15 mouse cellular contexts compared by ENCODE assay signal in genomic region chr1:98309894-98310293, GRCm38 (mm10).
"Had no signal": no experiment of that assay in that cellular context is flagged by ENCODE, and none has a peak within 500 bp of the region (broad histone marks: within the 10 kb centered on the region; RNA-seq: fewer than 3 reads in every experiment).

No protein-coding gene starts in this region.

- H3K4me3 ChIP-seq: megakaryocyte, embryonic 14.5 days; midbrain, embryonic 13.5 days; midbrain, embryonic 15.5 days; neural tube, embryonic 12.5 days; stomach, embryonic 15.5 days had no signal

- H3K27me3 ChIP-seq: megakaryocyte, embryonic 14.5 days; midbrain, embryonic 13.5 days; midbrain, embryonic 15.5 days; neural tube, embryonic 12.5 days; stomach, embryonic 15.5 days had no signal

- H3K9me3 ChIP-seq: megakaryocyte, embryonic 14.5 days; midbrain, embryonic 13.5 days; midbrain, embryonic 15.5 days; neural tube, embryonic 12.5 days; stomach, embryonic 15.5 days had no signal

- ATAC-seq: midbrain, embryonic 13.5 days; midbrain, embryonic 15.5 days had no signal

- H3K27ac ChIP-seq: midbrain, embryonic 13.5 days; midbrain, embryonic 15.5 days; neural tube, embryonic 12.5 days; stomach, embryonic 15.5 days; stomach, postnatal 0 days had no signal

- H3K4me2 ChIP-seq: lung, embryonic 14.5 days; midbrain, embryonic 11.5 days; midbrain, embryonic 13.5 days; midbrain, embryonic 15.5 days; neural tube, embryonic 12.5 days; stomach, embryonic 15.5 days had no signal

- H3K4me1 ChIP-seq: midbrain, embryonic 13.5 days; midbrain, embryonic 15.5 days; neural tube, embryonic 12.5 days; stomach, embryonic 15.5 days had no signal

- H3K9ac ChIP-seq: lung, embryonic 14.5 days; midbrain, embryonic 13.5 days; midbrain, embryonic 15.5 days; neural tube, embryonic 12.5 days; stomach, embryonic 15.5 days had no signal

- H3K36me3 ChIP-seq: midbrain, embryonic 13.5 days; midbrain, embryonic 15.5 days; neural tube, embryonic 12.5 days; stomach, embryonic 15.5 days had no signal

- DNase-seq: lung, adult 18-20 months; lung, embryonic 14.5 days; lung, postnatal 10 days; lung, postnatal 4 days; right cerebral cortex, postnatal 14 days; thymus, adult 2 months; thymus, postnatal 25 days; thymus, postnatal 4 days had no signal
